Mouse (Mus musculus) retina, postnatal 1 day (tissue): ENCODE measurements around the gene Pex7.

ENCODE experiments used
- DNase-seq: peaks from one replicate; pipeline ENCODE4 v3.0.0-alpha.2; 2012

The Pex7 gene

DNA sequence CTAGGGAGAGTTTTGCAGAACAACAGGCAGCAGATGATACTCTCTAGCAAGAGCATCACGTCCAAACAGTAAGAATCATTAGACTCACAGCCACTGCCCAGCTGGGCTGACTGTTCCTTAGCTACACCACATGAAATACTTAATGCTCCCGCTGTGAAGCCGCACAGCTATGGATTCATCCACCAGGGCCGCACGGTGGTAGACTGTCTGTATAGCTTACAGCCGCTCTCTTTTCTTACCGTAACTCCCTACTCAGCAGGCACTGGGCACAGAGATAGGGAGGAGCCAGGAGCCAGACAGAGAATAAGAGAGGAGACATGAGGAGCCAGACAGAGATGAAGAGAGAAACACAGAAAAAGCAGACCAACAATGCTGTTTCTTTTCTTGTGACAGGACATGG is 30.8 kb downstream of the Pex7 start:
- peak; percentile 9 for DNase-seq

DNA sequence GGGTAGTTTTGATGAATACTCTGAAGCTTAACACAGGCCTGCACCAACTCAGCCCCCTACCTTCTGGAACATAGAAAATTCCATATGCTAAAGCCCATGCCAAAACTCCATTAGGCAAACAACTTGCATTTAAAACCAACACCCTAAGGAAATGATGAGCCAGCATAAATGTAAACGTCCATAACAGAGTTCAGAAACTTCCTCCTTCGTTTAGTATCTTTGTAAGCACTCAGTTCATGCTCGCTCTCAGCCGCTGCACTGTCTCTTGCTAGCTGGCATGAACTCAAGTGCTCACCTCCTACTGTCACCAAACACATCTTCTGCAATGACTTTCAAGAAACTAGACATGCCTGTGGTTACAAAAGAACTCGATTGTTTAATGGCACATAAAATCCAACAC is 32.1 kb downstream of the Pex7 start:
- DNase-seq, result no peak

DNA sequence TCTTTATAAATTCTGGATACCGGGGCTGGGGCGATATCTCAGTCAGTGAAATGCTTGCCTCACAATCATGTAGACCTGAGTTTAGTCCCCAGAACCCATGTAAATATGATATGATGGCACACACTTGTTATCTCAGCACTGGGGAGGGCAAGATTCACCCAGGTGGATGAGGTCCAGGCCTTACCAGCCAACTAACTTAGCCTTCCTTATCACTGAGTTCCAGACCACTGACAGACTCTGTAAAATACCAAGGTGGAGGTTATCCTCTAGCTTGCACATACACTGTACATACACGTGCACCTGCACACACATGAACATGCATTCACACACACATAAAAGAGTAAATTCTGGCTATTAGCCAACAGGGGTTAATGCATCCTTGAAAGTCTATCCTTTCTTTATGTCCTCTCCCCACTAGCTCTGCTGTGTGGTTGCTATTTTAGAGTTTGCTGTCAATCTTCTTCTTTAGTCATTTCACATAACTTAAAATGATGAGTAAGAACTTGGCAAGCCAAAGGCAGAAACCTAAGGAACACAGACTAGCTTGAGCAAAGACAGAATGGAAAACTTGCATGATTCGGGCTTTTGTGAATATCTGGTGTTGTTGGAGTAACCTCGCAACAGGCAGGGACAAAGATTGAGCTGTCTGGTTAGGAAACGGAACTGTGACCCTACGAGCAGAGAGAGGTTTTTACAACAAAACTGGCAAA is 51.7 kb downstream of the Pex7 start:
- no peak for DNase-seq

DNA sequence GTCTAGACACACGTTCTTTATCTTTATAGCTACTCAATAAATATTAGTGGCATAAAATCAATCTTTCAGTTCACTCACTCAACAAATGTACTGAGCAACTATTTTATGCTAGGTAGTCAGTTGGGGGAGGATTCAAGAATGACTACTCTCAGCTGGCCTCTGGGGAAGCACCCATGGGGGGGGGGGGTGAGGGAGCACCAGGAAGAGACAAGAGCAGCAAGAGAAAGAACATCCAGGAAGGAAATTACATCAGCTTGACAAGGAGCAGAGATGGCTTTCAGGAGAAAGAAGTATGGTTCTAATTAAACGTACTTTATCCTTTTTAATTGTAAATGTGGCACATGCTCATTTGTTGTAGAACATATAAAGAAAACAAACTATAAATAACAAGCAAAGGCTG is 53.9 kb downstream of the Pex7 start:
- DNase-seq, result no peak

DNA sequence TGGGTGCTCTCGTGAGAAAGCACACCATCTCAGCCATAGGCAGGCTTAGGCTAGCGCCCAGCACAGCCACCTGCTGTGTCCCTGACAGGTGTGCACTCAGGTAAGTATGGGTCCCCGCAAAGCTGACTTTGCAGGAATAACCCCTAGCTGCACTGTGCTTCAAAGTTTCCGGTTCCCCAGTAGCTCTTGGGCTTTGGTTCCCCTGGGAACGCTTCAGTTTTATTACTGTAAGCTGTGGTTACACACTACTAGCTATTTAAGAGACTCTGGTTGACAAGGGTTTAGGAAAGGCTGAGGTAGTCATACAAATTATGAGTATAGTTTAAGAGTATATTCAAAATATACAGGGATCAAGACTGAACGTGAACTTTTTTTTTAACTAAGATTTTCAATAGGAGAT is 54.7 kb downstream of the Pex7 start:
- no peak for DNase-seq

DNA sequence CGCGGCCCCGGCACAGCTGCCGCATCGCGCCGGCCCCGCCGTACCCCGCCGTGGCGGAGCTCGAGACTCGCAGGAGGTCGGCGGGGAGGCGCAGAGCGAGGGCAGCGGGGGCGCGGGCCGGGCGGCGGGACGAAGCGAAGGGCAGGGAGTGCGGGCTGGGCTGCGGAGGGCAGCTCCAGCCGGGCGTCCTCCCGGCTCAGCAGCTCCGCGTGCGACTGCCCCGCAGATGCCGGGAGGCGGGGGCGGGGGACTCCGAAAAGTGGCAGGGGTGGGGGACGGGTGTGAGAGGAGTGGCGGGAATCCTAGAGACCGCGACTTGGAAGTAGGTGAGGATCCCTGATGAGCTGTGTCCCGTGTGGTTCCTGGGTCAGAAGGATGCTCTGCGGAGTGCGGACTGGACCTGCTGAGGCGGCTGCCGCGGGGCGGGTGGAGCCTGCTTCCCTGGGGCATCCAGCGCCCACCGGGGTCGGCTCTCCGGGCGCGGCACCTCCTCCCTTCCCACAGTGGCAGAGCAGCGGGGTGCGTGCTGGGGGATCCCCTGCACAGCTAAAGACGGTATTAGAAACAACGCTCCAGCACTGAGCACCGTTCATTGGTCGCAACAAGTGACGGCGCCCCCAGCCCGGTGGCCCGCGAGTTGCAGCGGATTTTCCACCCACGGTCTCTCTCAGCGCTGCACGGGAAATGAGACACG is 56.3 kb downstream of the Pex7 start, which contains the start of gene Slc35d3:
Gene Slc35d3, minus strand, starts transcription at position 462 of the 694 bp plus-strand sequence.
- peak; percentile 58 for DNase-seq

DNA sequence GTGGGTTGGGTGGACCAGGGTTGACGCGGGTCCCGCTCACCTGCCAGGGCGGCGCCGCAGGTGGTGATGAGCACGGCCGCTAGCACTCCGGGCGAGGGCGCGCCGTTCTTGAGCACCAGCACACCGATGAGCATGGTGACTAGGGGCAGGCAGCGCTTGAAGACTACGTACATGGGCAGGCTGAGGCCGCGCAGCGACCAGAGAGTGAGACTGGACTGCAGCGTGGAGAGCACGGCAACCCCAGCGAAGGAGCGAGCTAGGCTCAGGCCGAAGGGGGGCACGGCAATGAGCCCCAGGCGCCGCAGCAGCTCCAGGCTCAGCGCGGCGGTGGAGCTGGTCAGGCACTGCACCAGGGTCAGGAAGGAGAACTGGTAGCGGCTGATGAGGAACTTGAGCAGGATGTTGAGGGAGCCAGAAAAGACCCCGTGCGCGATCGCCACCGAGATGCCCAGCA is 56.9 kb downstream of the Pex7 start:
- no peak for DNase-seq

DNA sequence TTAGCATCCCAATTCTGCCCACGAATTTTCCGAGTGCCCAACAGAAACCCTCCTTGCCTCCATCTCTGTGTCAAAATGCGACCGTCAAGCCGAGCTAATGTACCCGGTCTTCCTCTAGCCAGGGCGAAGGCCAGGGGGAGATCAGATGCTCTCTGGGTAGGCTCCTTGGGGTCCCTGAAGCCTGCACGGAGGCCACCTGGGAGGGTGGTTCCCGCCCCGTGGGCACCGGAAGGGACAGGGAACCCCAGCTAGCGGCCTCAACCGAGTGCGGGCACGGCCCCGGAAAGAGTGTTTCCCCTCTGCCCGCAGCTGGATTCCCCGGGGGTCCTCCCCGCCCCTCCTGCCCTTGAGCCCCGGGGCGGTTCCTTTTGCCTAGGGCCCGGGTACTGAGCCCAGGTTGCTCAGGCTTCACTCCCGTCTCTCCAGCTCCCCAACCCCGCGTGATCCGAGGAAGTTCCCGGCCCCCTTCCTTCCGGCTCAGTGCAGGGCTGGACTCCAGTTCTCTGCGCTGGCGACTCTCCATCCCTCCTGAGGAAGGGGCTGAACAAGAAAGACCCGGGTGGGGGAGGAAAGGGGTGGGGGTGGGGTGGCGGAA is 57.6 kb downstream of the Pex7 start:
- peak; percentile 42 for DNase-seq

DNA sequence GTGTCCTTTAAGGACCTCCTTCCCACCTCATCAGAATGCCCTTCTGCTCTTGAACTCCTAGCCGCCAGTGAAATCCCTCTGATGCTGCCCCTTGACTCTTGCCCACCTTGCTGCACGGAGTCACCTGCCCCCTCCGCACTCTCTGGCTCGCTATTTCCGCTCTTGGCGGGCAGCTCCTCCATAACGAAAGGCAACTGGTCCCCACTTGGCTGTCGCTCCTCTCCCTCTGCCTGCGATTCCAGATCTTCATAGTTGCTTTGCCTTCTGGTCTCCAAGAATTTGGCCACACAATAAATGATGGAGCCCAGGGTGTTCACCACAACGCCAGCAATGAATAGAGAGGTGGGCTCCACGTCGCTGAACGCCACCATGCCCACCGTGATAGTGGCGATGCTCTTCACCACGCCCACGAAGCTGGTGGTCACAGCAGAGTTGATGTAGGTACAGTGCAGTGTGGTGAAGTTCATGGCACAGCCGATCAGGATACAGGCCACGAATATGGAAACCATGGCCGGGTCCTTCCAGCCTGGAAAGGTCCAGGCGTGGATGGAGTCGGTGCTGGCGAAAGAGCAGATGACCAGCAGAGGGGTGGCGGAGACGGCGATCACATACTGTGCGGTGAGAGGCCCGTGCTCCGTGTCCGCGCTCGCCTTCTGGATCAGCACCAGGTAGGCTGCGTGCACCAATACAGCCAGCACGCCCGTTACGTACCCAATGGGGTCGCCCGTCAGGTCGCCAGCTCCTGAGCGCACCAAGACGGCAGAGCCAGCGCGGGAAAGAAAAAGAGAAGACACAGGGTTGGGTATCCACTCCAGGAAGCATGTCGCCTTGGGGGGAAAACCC is 58.3 kb downstream of the Pex7 start:
- DNase-seq, result peak; percentile 16

DNA sequence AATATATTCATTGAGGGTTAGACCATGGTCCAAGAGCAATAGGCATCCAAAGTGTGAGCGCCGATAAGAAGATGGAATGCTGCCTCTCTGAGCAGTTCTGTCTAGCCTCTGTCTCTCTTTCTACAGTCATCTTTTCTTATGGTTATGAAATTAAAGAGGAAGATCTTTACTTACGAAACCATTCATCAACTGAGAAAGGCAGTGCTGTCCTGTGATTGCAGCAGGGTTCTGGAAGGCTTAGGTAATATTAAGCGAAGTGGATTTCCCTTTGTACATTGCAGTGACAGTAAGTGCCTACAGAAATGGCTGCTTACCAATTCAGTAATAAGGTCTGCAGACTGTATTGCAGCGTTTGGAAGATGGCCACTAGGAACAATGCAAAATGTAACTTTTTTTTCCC is 67.7 kb downstream of the Pex7 start:
- DNase-seq, result no peak

DNA sequence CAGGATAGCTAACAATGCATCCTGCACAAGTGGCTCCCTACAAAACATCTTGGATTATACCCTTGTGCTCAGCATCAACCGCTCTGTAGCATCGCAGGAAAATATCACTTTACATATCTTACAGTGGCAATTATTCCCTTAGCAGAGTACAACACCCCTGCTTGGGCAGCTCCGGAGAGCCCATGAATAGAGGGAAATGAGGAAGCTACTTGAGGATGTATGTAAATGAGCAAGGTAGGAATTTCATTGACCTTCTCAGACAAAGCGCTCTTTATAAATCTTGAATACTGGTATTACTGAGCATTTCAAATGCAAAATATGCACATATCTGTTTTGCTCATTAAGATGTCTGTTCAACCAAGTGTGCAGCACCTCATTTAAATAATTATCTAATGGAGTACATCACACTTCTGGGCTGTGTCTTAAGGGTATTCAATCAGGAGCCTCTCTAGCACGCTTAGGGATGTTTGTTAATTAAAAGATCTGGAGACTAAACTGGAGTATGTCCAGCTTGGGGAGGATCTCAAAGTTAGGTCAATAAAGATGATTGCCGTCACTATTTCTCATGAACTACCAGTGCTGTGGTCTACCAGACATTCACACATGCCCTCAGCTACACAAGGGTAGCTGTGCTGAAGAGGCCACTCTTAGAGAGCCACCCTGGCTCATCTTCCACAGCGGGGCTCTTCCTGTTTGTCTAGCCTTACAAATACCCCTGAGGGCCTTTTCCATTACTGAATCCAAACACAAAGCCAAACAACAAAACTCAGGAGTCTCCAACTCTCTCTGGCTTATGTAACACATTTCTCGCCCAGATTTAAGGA is 71.4 kb downstream of the Pex7 start:
- peak; percentile 28 for DNase-seq

DNA sequence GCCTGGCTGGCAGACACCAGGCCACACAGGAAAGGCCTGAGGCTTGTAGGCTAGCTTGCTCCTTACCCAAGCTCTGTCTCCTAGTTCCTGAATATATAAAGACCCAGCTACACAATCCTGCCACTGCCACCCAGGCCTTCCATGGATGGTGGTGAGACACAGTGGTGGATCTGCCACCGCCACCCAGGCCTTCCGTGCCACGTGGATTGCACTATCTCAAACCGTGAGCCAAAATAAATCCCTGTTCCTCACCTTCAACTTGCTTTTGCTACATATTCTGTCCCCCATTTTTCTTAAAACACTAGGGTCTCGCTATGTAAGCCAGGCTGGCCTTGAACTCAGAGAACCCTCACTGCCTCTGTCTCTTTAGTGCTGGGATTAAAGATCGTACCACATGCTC is 73.3 kb downstream of the Pex7 start:
- DNase-seq, result no peak

DNA sequence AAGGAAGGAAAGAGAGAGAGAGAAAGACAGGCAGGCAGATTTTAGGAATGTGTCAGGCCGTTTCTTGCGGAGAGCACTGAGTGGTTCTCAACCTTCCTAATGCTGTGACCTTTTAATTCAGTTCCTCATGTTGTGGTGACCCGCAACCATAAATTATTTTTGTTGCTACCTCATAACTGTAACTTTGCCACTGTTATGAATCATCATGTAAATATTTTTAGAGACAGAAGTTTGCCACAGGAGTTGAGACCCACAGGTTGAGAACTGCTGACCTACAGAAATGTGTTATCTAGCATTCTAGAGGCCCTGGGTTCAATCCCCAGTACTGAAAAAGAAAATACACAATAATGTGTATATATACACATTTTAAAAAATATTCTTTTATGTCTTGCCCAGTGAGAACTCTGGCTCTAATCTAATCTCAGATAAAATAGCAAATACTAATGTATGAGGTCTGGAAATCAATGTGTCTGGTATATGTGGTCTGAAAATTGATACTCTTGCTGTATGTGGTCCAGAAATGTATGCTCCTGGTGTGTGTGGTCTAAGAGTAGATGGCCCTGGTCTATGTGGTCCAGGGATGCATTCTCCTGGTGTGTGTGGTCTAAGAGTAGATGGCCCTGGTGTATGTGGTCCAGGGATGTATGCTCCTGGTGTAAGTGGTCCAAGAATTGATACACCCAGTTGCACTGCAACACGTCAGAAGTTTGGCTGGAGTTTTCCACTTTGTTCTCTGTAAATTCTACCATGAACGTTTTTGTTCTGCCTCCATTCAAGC is 76.2 kb downstream of the Pex7 start:
- DNase-seq, result no peak

DNA sequence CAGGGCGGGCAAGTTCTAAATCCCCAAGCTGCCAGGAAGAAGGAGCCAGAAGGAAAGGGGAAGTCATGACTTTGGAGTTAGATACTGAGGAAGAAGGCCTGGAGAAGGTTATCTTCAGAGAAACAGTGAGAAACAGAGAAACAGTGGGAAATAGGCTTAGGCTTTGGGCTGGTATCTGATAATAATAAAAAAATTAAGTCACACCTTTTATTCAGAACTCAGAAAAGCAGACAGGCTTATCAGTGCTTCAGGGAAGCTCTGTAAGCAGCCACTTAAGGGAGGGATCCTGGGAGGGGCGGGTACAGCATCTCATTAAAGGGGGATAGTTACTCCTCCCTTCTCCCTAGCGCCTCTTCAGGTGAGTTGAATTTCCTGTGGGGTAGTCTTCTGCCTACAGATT is 86.5 kb downstream of the Pex7 start:
- no peak for DNase-seq

DNA sequence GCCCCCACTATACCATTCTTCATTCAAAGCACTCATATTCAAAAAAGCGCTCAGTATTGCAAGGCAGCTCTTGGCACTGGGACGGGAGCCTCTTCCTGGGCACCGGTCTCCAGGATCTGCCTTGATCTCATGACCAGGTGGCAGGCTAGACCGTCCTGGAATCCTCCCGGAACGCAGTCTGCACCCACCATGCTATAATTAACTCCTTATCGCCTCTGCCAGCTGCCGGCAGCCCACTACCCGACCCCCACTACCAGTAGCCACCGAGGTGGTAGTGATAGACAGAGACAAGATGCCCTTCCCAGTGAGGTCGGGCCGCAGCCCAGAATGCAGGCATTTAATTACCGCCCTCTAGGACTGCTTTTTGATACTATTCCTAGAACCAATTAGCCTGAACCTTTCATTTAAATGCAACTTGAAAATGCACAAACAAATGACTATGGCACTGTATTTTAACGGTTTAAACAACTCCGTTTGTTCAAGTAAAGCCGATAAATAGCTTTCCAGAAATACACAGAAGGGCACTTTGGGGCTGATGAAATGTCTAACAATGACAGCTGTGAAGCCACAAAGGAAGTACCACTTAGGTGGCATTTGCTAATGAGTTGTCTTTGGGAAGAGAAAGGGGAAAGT is 88.7 kb downstream of the Pex7 start:
- DNase-seq, result peak; percentile 41

DNA sequence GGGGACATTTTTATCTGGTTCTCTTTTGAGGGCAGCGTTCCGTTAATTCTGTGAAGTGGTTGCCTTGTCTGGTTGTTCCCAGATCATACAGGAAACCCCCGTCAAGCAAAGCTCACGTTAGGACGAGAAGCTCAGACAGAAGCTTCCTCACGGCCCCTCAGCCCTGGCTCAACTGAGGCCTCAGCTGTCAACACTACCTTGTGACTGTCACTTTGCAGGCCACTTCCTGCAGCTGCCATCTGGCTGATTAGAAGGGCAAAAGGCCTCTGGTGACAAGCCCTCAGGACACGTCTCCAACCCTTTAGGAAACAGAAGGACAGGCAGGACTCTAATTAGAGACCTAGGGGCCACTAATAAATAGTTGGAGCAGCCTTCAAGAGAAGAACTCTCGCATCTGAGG is 92.1 kb downstream of the Pex7 start:
- DNase-seq, result peak; percentile 38

DNA sequence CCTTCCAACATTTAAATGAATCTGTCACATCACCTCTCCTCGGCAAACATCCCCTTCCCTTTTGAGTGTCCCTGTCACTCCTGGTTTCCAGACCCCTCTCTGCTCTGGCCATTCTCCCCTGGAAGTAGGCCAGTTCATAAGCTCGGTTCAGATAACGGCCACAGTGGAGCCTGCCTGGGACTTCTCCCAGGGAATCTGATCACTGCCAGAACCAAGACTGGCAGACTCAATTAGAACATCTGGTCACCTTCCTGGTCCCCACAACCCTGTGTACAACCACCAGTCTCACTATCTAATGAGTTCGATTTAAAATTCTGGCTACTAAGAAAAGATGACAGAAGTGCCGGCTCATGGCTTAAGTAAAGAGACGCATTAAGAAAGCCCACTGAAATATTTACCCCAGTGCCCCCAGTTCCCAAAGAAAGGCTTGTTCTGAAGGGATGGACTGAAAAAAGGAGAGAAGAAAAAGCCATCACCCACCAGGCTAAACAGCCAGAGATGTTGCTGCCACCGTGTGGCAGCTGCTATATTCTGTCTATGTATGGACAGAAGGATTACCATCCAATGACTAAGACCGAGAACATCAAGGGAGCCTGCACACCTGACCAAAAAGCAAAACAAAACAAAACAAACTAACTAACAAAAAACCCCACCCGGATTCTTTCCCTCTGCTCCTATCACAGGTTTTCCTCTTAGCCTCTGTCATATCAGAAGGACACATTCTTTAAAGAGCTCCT is 95.9 kb downstream of the Pex7 start:
- DNase-seq, result peak; percentile 32

DNA sequence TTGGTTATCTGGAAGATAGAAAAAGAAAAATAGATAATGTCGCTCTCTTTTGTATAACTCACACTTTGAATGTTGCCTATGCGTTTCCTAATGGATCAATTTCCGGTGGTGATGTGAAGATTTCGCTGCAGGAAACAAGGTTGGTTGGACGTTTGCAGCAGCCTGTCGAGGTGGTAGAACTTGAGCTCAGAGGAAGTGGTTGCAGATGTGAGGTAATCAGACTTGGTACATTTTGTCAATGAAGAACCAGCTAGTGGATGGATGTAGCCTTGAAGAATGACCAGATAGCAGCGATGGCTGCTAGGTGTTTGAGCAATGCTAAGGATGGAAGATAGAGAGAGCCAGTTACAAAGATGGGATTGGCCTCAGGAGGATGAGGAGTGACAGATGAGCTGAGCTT is 102.7 kb downstream of the Pex7 start:
- DNase-seq, result no peak
